Mouse (Mus musculus) right cerebral cortex, postnatal 4 days (tissue): ENCODE results near the gene Rhbdd1.

Source experiments
- DNase-seq: peaks from one replicate; pipeline ENCODE4 v3.0.0-alpha.2; 2022

The Rhbdd1 gene

DNA sequence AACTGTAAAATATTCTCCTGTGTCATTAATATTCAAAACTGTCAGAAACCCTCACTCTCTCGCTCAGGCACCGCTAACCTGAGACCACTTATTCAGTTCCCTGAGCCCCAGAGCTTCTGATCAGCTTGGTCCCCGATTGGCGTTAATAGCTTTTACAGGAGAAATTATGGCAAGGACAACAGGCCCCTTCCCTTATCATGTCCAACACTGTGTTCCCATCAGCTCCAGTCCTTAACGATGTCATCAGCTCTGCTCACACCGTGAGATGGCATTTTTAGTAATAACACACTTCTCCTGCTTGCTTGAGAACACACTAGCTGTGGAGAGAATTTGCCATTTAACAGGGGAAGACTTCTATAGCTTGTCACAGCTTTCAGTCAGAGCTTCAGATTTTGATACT, 48.2 kb downstream of the Rhbdd1 start:
- DNase-seq = no peak

GRCm38 (mm10) chr1:82371636-82372428, 55.6 kb downstream of the Rhbdd1 start:
- DNase-seq = no peak

DNA sequence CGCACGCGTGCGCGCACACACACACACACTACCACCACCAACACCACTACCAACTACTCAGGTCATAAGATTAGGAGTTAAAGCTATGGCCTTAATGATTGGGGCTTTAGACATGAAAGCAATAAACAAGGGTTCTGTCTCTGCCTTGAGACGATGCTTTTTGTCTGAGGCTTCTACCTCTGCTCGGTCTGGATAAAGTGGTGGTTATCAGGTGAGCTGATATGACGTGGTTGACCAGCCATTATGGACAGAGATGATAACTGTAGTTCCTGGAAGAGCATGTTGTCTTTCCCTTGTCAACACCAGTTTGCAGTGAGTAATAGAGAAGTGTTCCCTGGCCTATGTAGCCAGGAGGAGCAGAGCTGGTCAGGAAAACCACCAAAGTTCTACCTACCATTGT, 57.7 kb downstream of the Rhbdd1 start:
- no peak for DNase-seq

DNA sequence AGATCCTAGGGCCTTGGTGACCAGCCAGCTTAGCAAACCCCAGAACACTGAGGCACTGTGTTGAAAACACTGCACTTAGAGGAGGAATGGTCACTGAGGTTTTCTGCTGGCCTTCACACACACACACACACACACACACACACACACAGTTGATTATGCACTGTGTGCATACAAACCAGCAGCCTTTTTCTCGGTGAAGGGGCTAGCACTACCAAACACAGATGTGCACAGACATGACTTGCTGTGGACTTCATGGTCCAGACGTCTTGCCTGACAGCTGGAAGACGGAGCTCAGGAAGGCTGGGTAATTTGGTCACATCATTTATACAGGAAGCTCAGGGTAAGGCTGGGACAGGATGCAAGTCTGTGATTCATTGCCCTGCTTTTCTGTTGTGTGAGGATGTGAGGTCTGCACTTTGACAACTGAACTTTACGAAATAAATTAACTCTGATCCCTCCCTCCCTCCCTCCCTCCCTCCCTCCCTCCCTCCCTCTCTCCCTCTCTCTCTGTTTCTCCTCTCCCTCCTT, 58.6 kb downstream of the Rhbdd1 start:
- DNase-seq = no peak

DNA sequence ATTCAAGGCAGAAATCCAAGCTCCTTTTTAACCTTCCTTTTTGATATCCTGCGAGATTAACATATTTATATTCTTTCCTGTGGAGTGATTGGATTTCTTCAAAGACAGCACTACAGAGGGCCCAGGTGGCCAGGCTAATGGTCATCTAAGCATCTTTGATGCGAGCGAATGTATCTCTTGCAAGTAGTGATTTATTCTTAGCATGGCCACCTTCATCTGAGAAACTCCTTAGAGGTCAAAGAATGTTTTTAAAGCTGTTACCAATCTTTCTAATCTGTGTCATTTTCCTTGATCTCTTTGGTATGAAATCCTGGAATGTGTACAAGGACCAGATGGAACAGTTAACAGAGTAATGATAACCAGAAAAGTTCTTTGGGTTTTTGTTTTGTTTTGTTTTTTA, 59.2 kb downstream of the Rhbdd1 start:
- no peak for DNase-seq

DNA sequence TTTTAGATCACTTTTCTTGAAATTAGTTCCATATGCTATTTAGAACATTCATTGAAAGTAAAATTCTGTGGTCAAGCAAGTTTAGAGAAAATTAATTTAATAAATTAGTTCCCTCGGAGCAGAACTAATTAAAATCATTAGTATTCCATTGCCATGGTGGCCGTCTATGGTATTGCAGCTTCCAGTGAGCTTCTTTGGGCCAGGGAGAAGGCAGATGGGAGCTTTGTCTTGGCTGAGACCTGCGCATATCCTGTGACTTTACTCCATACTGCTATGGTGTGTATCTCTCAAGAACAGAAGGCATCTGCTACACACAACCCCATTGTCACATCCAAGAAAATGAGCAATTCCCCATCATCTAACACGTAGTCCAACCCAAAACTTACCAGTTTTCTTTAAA, 65.7 kb downstream of the Rhbdd1 start:
- DNase-seq = no peak

GRCm38 (mm10) chr1:82384106-82384505, 67.9 kb downstream of the Rhbdd1 start:
- no peak for DNase-seq

- DNase-seq = no peak
Measured at GRCm38 (mm10) chr1:82385054-82385453, 68.8 kb downstream of the Rhbdd1 start.

GRCm38 (mm10) chr1:82385827-82386230, 69.6 kb downstream of the Rhbdd1 start:
- no peak for DNase-seq

DNA sequence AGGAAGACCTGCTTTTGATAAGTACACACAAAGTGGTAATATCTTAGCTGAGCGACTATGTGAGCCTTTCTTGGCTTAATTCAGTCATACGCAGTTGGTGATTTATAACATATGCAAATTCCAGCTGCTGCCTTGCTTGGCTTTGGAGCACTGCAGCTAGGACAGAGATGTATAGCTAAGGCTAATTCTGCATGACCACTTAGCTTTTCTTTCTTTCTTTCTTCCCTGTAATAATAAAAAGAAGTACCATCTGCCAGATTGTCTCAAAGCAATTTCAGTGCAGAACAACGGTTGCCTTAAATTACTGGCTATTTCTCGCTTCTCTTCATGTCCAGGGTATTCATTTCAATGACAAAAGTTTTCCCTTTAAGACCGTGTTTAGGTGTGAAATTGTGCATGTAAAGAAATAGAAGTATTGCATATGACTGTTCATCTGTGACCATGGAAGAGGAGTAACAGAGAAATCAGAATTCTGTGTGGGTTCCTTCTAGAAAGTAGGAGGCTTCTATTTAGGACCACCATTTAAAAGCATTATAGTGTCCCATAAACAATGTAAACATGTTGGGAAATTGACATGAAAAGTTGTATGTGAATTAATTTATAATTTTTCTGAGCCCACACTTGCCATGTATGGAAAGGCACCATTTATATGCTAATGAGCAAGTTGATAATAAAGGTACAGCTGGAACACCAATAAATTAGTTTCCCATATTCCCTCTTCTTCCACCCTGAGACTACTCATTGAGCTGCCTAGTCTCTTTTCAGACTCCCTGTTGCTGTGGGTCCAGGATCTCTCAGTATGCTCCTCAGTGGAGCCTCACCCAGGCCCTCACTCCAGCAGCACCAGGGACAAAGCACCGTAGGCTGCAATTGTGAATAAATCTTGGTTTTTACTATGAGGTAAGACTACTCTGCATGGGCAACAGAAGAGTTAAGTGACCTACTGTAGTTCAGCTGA, 70.8 kb downstream of the Rhbdd1 start:
- DNase-seq = no peak

GRCm38 (mm10) chr1:82389371-82389770, 73.1 kb downstream of the Rhbdd1 start:
- no peak for DNase-seq

DNA sequence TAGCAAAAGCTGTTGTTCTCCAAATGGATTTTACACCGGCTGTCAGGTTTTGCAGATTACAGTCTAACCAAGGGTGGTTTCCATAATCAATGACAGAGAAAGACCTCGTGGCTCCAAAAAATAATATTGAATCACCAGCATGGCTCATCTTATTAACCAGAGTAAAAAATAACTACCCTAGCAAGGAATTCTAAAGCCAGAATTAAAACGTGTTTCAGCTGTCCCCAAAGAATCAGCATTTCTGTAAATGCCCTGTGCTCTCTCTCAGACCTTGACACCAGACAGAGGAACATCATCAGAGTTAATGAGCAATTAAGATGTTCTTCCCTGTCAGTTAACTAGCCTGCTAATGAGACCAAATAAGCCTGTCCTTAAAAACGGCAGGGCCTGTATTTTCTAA, 79.1 kb downstream of the Rhbdd1 start:
- DNase-seq = no peak

DNA sequence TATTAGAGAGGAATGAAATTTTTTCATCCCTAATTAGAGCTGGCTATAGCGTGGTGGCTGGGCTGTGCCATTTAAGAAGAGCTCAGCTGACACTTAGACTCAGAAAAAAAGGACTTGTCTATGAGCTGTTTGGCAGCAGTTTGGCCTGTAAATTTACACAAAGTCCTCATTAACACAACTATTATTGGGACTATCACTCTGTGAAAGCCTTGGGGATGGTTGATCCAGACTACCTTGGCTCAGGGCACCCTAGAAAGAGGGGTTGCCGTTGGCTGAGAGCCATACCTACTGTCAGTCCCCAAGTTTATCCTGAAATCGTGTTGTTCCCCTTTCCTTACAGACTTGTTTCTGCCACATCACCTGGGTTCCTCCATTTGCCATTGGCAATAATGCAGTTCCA, 91.5 kb downstream of the Rhbdd1 start:
- DNase-seq = no peak

GRCm38 (mm10) chr1:82409271-82409670, 93.0 kb downstream of the Rhbdd1 start:
- DNase-seq = no peak

- no peak for DNase-seq
Measured at GRCm38 (mm10) chr1:82410548-82410947, 94.3 kb downstream of the Rhbdd1 start.

DNA sequence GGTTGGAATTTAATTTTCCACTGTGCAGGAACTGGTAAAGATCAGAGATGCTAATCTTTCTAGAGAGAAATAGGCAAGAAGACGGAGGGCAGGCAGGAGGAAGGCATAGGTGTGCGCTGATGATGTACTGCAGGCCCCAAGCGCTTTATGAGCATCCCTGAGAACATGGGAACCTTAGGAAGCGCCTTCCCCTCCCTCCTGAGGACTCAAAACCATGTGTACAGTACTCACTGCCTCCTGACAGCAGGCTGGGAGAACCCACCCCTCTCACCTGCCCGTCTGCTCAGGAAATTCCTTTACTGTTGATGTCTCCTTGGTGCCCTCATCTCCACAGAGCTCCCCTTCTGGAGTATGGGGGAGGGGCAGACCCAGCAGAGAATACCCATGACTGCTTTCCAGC, 95.3 kb downstream of the Rhbdd1 start:
- DNase-seq = no peak

- DNase-seq = no peak
Measured at GRCm38 (mm10) chr1:82412085-82412484, 95.8 kb downstream of the Rhbdd1 start.

GRCm38 (mm10) chr1:82414434-82415045, 98.3 kb downstream of the Rhbdd1 start:
- no peak for DNase-seq

GRCm38 (mm10) chr1:82415641-82416040, 99.4 kb downstream of the Rhbdd1 start:
- no peak for DNase-seq

- DNase-seq = no peak
Measured at GRCm38 (mm10) chr1:82427729-82428128, 111.5 kb downstream of the Rhbdd1 start.

DNA sequence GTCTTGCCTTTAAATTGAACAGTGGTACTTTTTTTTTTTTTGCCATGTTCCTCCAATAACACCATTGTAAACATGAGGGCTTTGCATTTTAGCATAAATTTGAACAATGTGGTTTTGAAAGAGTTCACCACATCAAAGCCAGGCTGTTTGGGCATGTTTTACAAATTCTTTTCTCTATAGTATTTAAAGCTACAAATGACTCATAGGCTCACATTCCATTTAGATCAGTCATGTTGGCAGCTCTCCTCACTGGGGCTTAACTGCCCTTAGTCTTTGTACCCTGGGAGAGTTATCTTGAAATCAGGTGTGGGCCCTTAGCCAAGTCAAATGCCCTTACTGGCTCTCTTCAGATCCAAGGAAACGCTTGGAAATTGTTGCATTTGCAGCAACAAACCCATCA, 112.8 kb downstream of the Rhbdd1 start:
- DNase-seq = no peak

DNA sequence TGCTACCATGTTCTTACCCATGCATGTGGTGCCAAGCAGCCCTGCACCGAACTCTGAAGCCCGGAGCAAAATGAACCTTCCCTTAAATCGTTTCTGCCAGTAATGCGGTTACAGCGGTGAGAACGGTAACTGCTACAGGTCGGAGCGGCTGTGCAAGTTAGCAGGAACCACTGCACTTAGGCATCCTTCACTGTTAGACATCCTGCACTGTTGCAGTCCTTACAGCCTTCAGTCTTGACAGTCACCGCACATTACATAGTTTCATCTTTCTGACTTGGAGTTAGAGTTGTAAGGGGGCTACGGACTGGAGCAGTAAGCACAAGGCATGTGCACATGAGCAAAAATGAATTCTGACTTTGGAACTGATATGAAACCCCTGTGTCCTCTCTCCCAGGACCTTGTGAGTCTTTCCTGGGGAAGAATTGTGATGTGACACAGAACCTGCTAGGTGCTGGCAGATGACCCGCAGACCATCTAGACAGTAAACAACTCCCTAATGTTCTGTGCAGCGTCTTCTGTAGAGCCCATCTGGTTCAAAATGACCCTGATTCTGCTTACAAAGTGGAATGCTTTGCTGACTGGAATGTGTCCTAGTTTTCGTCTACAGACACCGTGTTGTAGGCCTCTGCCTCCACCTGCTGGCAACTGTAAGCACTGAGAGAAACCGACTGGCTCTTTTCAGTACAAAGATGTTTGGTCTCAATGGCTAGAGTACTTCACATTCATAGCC, 116.8 kb downstream of the Rhbdd1 start:
- peak; percentile 76 for DNase-seq

- no peak for DNase-seq
Measured at GRCm38 (mm10) chr1:82433649-82434005, 117.4 kb downstream of the Rhbdd1 start.
